Mouse (Mus musculus) embryo, embryonic 10 days (tissue): Measurements from ENCODE around the gene Cd40lg.

Source experiments
- DNase-seq: peaks from one replicate; pipeline ENCODE4 v3.0.0-alpha.2; 2015; ENCODE audit warnings: low spot score

Cd40lg gene

DNA sequence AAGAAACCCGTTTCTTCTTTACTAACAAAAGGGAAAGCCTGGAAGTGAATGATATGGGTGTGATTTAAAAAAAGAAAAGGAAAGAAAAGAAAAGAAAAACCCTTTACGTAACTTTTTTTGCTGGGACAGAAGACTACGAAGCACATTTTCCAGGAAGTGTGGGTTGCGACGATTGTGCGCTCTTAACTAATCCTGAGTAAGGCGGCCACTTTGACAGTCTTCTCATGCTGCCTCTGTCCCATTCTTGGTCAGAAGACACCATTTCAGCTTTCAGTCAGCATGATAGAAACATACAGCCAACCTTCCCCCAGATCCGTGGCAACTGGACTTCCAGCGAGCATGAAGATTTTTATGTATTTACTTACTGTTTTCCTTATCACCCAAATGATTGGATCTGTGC lies at the start of gene Cd40lg:
TSS of gene Cd40lg (plus strand) at position 268 of the 400 bp plus-strand sequence.
- no peak for DNase-seq

DNA sequence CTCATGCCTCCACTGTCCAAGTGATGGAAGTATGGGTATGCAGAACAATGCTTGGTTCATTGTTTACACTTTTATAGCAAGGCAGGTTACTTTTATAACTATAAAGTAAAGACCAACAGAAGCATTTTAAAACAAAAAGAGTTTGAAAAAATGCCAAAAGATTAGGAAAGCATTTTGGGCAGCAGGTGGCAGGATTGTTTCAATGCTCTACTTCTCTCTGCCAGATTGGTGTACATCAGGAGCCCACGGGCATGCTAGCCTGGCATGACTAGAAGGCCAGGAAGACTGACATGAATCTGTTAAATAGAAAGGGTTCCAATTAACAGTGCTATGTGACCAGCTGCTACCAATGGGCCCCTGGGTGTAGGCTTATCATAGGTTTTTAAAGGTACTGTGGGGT lies 45.4 kb upstream of the Cd40lg start:
- DNase-seq: no peak

GRCm38 (mm10) chrX:57171269-57171668 lies 40.7 kb upstream of the Cd40lg start:
- no peak for DNase-seq

GRCm38 (mm10) chrX:57177225-57177779 lies 34.6 kb upstream of the Cd40lg start:
- no peak for DNase-seq

DNA sequence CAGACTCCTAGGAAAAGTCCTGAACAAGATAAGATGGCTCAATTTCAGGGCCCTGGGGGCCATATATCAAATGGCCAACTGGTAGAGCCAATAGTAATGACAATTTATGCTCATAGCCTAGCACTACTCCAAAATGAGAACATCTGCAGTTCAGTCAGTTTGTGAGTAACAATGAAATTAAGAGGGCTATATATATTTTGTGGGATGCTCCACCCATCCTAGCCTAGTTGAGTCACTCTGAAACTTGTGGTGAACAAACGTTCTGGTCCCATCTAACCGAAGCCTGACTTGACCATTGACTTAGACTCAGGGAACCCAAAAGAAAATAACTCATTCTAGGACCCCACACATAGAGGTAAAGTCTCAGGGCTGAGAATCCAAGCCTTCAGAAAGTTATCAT lies 29.5 kb upstream of the Cd40lg start:
- no peak for DNase-seq

DNA sequence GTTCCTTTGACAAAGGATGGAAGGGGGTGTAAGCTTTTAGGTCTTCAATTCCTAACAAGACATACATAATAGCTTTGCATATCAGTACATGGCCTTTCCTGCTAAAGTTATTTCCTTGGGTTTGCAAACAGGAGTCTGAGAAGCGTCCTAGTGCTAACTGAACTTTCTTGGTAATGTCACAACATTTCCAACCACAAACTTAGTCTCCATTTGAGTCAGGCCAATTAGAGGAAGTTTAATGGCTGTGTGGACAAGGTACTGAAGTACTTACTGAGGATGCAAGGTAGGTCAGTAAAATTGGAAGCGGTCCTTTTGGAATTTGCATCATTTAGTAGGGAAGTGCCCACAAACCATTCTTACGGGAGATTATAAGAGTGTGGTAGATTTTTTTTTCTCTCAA lies 28.6 kb upstream of the Cd40lg start:
- DNase-seq: no peak

GRCm38 (mm10) chrX:57187301-57187700 lies 24.6 kb upstream of the Cd40lg start:
- no peak for DNase-seq

DNA sequence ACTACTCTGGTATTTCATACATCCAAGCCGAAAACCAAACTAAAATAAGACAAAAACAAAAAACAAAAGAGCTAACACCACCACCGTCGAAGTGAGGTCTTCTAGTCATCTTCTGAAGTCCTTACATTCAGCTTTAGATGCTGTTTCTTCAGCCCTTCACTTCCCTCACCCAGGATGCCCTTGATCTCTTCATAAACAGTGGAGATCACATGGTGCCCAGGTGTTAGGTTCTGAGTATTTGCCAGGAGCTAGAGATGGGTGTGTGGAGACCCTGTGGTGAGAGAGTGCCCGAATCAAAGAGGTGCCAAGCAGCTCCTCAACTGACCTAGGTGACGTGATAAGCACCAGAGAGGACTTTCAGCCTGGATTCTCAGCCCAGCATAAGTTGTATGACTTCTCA lies 22.6 kb upstream of the Cd40lg start:
- no peak for DNase-seq

- no peak for DNase-seq
Observed at GRCm38 (mm10) chrX:57196319-57196718, 15.6 kb upstream of the Cd40lg start.

- DNase-seq: no peak
Observed at GRCm38 (mm10) chrX:57198036-57198435, 13.9 kb upstream of the Cd40lg start.

GRCm38 (mm10) chrX:57200397-57200796 lies 11.5 kb upstream of the Cd40lg start:
- DNase-seq: no peak

DNA sequence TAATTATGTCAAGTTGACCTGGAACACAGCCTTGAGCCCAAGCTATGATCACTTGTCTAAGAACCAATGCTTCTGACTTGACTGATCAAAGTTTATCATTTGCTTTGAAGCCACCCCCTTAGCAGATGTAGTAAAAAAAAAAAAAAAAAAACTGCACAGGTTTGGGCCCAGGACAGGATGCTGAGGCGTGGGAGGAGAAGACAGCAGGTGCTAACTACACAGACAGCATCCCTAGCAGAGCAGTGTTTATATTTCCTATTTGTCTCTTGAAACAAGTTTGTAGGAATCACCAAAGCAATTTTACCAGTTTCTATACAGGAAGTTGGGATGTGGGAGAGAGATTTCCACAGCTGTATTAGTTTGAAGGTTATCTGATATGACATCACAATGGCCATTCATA lies 1.4 kb upstream of the Cd40lg start:
- DNase-seq: no peak

DNA sequence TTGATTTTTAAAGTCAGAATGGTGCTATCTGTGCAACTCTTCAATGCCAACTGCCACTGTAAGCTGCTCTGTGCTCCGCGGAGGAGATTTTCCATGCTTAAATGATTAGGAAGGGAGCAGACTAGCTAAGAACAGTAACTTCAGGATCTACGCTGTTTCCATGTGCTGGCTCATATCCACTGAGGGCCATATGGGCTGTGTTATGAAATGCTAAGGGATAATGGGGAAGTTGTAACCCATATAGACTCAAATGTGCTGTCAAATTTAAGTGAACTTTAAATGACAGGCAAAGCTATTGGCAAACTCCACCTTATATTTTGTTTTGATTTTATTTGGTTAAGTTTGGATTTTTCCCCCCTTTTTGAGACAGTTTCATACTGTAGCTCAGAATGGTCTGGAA lies 919 bp downstream of the Cd40lg start:
- DNase-seq: no peak

GRCm38 (mm10) chrX:57215495-57215894 lies 3.6 kb downstream of the Cd40lg start:
- no peak for DNase-seq

DNA sequence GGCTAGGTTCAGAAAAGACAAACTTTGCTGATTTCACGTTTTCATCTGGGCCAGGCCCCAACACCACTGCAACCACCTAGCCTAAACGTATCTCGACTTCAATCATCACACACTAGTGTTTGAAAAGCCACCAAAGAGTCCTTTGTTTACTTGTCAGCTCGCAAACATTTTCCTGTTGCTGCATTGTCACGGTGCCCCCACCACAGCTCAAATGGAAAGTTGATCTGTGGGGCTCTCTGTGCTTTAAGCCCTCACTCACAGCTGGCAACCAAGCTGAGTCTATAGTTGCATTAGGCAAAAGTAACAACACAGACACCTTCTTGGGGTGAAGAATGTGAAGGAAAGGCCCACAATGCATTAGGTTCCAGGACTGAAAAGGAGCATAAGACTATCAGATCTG lies 4.3 kb downstream of the Cd40lg start:
- no peak for DNase-seq

- no peak for DNase-seq
Observed at GRCm38 (mm10) chrX:57219563-57219962, 7.6 kb downstream of the Cd40lg start.

- DNase-seq: no peak
Observed at GRCm38 (mm10) chrX:57221881-57222280, 9.9 kb downstream of the Cd40lg start.

DNA sequence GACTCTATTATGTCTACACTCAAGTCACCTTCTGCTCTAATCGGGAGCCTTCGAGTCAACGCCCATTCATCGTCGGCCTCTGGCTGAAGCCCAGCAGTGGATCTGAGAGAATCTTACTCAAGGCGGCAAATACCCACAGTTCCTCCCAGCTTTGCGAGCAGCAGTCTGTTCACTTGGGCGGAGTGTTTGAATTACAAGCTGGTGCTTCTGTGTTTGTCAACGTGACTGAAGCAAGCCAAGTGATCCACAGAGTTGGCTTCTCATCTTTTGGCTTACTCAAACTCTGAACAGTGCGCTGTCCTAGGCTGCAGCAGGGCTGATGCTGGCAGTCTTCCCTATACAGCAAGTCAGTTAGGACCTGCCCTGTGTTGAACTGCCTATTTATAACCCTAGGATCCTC lies 11.4 kb downstream of the Cd40lg start:
- no peak for DNase-seq

GRCm38 (mm10) chrX:57228178-57228577 lies 16.2 kb downstream of the Cd40lg start:
- DNase-seq: no peak

GRCm38 (mm10) chrX:57233596-57233995 lies 21.7 kb downstream of the Cd40lg start:
- no peak for DNase-seq

GRCm38 (mm10) chrX:57235982-57236381 lies 24.0 kb downstream of the Cd40lg start:
- DNase-seq: no peak

GRCm38 (mm10) chrX:57238572-57238971 lies 26.6 kb downstream of the Cd40lg start:
- DNase-seq: no peak

DNA sequence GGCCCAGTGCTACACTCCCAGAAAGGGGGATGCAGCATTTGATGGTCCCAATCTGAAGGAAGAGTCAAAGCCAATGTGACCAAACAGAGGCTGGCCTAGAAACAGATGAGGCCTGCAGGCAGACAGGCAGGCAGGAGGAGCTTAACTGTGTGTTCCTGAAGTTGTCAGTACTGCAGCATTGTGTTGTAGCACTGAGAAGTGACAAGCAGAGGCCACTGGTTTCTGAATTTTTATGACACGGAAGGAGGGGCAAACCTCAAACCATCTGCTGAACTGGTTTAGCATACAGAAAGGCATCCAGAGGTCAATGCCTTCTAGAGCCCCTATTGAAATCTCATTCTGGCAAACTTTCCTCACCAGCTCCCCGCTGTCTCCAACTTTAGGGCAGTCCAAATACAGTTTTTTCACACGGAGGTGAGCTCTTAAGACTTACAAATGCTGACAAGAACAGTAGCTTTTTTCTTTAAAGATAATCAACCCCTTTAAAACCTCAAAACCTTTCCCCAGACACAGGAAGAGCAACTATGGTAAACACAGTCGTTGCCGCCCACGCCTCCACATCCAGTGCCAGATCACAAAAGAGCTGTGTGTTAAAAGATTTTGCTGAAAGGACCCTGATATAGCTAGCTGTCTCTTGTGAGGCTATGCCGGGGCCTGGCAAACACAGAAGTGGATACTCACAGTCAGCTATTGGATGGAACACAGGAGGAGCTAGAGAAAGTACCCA lies 41.5 kb downstream of the Cd40lg start:
- no peak for DNase-seq

GRCm38 (mm10) chrX:57260744-57261143 lies 48.8 kb downstream of the Cd40lg start:
- no peak for DNase-seq
